Mouse (Mus musculus) kidney, postnatal 0 days (tissue): ENCODE data around the gene Gm12166. TPM values are rescaled to one million over a fixed set of nuclear protein-coding genes. Genes with fewer than 3 reads are reported as not detected.

Experiments
- ATAC-seq: fragments of 200-750 bp; cut with Nextera tagmentation; replicated peaks from 2 replicates; pipeline ENCODE4 v1.8.0; 2017; ENCODE audit warnings: low read depth, moderate number of reproducible peaks, moderate TSS enrichment, moderate library complexity; ENCODE audit not compliant: low FRiP score
- DNase-seq: peaks from one replicate; pipeline ENCODE4 v3.0.0-alpha.2; 2016; ENCODE audit warnings: low spot score
- H3K27ac ChIP-seq: fragments of 300-500 bp; sonication (generic); 2 replicates; pipeline ENCODE4 v1.5.1; 2014; ENCODE audit warnings: mild to moderate bottlenecking
- H3K27me3 ChIP-seq: fragments of 300-500 bp; sonication (generic); 2 replicates; pipeline ENCODE4 v1.6.1; 2014; ENCODE audit warnings: low read length, mixed read lengths; ENCODE audit not compliant: insufficient read depth
- H3K36me3 ChIP-seq: fragments of 300-500 bp; sonication (generic); 2 replicates; pipeline ENCODE4 v1.6.1; 2014; ENCODE audit warnings: low read length, mixed read lengths; ENCODE audit not compliant: insufficient read depth
- H3K4me1 ChIP-seq: fragments of 300-500 bp; sonication (generic); replicated peaks from 2 replicates; pipeline ENCODE4 v1.6.1; 2014; ENCODE audit warnings: antibody characterized with exemption, low read length, mixed read lengths; ENCODE audit not compliant: insufficient read depth
- H3K4me2 ChIP-seq: fragments of 300-500 bp; sonication (generic); 2 replicates; pipeline ENCODE4 v1.6.1; 2014; ENCODE audit warnings: mild to moderate bottlenecking, low read length, moderate library complexity, mixed read lengths
- H3K4me3 ChIP-seq: fragments of 300-500 bp; sonication (generic); replicated peaks from 2 replicates; pipeline ENCODE4 v1.5.1; 2014; ENCODE audit warnings: low read depth, low read length
- H3K9ac ChIP-seq: fragments of 300-500 bp; sonication (generic); 2 replicates; pipeline ENCODE4 v1.6.1; 2014; ENCODE audit warnings: low read depth, low read length
- H3K9me3 ChIP-seq: fragments of 300-500 bp; sonication (generic); replicated peaks from 2 replicates; pipeline ENCODE4 v1.6.1; 2016; ENCODE audit warnings: low read length, inconsistent platforms, mixed read lengths
- CTCF ChIP-seq: IDR thresholded peaks from 2 replicates; pipeline ENCODE4 v1.5.1; 2016; ENCODE audit warnings: antibody characterized with exemption, low read depth, mild to moderate bottlenecking, moderate library complexity
- WGBS: fragments of 180-500 bp; shearing (Covaris S2); extraction: QIAGEN DNeasy Blood & Tissue Kit; methylation state at CpG from one replicate; pipeline ENCODE4 v1.1.7; 2014; 5-methylcytosine and 5-hydroxymethylcytosine counted together
- polyA plus RNA-seq: library from polyadenylated mRNA; unstranded; fragments of >200 nt; fragmentation: Nextera tagmentation; extraction: Ambion mirVana; gene quantifications from 2 replicates; pipeline ENCODE4 v1.2.1, GENCODE M21; 2015

Gm12166 gene
- polyA plus RNA-seq, 1 experiment from 2014 or later = 6.0 TPM

- ATAC-seq (no peak), DNase-seq (no peak)
- Histone ChIP-seq H3K4me3 (no peak overlapping the region), H3K36me3 (no peaks in the 10 kb centered on the region), H3K9ac (no peak overlapping the region), H3K4me2 (no peak overlapping the region), H3K4me1 (0 out of 2 replicates have a peak, but pooled peaks cover 12% of the 10 kb centered on the region), H3K27ac (0 out of 2 replicates have a peak overlapping the region, but pooled peaks have one; percentile 42), H3K9me3 (no peaks in the 10 kb centered on the region), H3K27me3 (no peaks in the 10 kb centered on the region)
- TF ChIP-seq CTCF = no peak
- 84% methylated on average over 11 of the region's 11 CpGs for WGBS
Measured at GRCm38 (mm10) chr11:46083835-46084444, 31.8 kb upstream of the Gm12166 start.

DNA sequence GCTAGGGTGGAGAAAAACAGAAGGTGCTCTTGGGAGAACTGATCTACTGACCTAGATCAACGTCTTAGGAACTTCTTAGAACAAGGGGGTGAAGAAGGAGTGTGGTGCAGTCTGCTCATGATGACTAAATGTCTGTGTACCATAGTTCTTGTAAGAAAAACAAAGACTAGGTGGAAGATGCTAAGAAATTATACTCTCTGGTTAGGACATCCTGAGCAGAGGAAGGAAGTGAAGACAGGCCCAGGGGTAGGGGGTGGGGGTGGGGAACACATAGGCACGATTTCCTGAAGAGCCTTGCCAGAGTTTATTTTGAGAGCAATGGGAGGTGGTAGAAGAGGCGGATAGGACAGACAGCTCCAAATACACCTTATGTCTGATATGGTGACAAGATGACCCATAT lies 31.3 kb upstream of the Gm12166 start:
- Histone ChIP-seq H3K27ac (no peak overlapping the region), H3K9me3 (no peaks in the 10 kb centered on the region), H3K9ac (no peak overlapping the region), H3K4me2 (no peak overlapping the region), H3K4me1 (0 out of 2 replicates have a peak, but pooled peaks cover 12% of the 10 kb centered on the region), H3K27me3 (no peaks in the 10 kb centered on the region), H3K4me3 (no peak overlapping the region), H3K36me3 (no peaks in the 10 kb centered on the region)
- WGBS = 71% methylated on average over 3 of the region's 3 CpGs
- TF ChIP-seq CTCF = no peak
- ATAC-seq (no peak), DNase-seq (no peak)

DNA sequence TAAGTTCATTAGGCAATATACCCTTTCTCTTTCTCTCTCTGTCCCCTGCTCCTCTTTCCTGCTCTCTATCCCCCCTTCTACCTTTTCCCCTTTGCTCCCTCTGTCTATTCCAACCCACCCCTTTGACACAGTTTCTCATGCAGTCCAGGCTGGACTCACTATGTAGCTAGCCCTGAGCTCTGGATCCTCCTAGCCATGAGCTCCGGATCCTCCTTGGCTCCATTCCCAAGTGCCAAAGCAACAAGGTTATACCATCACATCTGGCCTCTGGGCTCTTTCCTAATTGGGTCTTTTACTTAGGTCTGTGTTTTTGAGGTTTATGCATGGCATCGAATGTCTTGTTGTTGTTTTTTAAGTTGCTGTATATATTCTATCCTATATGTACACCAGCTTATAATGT lies 29.0 kb upstream of the Gm12166 start:
- no peaks in the 10 kb centered on the region for H3K27me3 ChIP-seq
- 0 out of 2 replicates have a peak, but pooled peaks cover 9% of the 10 kb centered on the region for H3K4me1 ChIP-seq
- H3K9me3 ChIP-seq = no peaks in the 10 kb centered on the region
- H3K4me3 ChIP-seq = no peak overlapping the region
- H3K4me2 ChIP-seq = no peak overlapping the region
- H3K9ac ChIP-seq = no peak overlapping the region
- H3K27ac ChIP-seq = no peak overlapping the region
- WGBS = 84% methylated on average over 2 of the region's 2 CpGs
- TF ChIP-seq CTCF = no peak
- DNase-seq (no peak), ATAC-seq (no peak)
- no peaks in the 10 kb centered on the region for H3K36me3 ChIP-seq

GRCm38 (mm10) chr11:46077732-46078375 lies 25.7 kb upstream of the Gm12166 start:
- ATAC-seq = no peak
- H3K9me3 ChIP-seq = no peaks in the 10 kb centered on the region
- WGBS = 77% methylated on average over 7 of the region's 7 CpGs
- H3K4me1 ChIP-seq = no peaks in the 10 kb centered on the region
- H3K4me2 ChIP-seq = no peak overlapping the region
- no peaks in the 10 kb centered on the region for H3K27me3 ChIP-seq
- no peak overlapping the region for H3K9ac ChIP-seq
- no peak for TF ChIP-seq CTCF
- H3K36me3 ChIP-seq = no peaks in the 10 kb centered on the region
- peak; percentile 37 for DNase-seq
- H3K27ac ChIP-seq = no peak overlapping the region
- no peak overlapping the region for H3K4me3 ChIP-seq

DNA sequence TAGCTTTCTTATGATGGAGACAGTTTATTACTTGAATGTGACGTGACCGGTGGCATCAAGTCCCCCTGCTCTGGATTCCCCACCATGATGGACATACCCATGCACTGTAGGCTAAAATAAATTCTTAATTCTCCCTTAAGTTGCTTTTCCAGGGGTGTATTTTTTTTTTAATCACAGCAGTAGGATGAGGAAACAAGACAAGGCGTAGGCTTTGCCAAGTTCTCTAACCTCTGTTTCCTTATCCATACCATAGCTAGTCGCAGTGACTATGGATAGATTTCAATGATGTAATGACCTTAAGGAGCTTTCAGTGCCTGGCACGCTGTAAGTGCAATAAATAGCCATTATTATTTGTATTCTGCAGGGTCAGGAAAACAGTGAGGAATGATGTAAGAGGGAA lies 25.2 kb upstream of the Gm12166 start:
- 0 out of 2 replicates have a peak, but pooled peaks cover 5% of the 10 kb centered on the region for H3K4me1 ChIP-seq
- H3K9ac ChIP-seq = no peak overlapping the region
- no peak for TF ChIP-seq CTCF
- no peaks in the 10 kb centered on the region for H3K36me3 ChIP-seq
- H3K27ac ChIP-seq = no peak overlapping the region
- H3K4me3 ChIP-seq = no peak overlapping the region
- no peaks in the 10 kb centered on the region for H3K9me3 ChIP-seq
- ATAC-seq (no peak), DNase-seq (no peak)
- H3K27me3 ChIP-seq = no peaks in the 10 kb centered on the region
- WGBS = 84% methylated on average over 5 of the region's 5 CpGs
- no peak overlapping the region for H3K4me2 ChIP-seq

- no peaks in the 10 kb centered on the region for H3K27me3 ChIP-seq
- 0 out of 2 replicates have a peak, but pooled peaks cover 5% of the 10 kb centered on the region for H3K4me1 ChIP-seq
- DNase-seq = no peak
- H3K4me2 ChIP-seq = no peak overlapping the region
- no peaks in the 10 kb centered on the region for H3K9me3 ChIP-seq
- no peak overlapping the region for H3K9ac ChIP-seq
- no peak for ATAC-seq
- WGBS = 92% methylated on average over 11 of the region's 11 CpGs
- H3K36me3 ChIP-seq = no peaks in the 10 kb centered on the region
- no peak for TF ChIP-seq CTCF
- H3K4me3 ChIP-seq = no peak overlapping the region
- no peak overlapping the region for H3K27ac ChIP-seq
Measured at GRCm38 (mm10) chr11:46076442-46077158, 24.5 kb upstream of the Gm12166 start.
